Mouse (Mus musculus) ES-Bruce4 (cell line): ENCODE results near the gene Meox1.

ENCODE experiments used
- CTCF ChIP-seq: IDR thresholded peaks from one replicate; pipeline ENCODE4 v1.8.1; 2011; ENCODE audit warnings: low read depth, low read length
- EP300 ChIP-seq: IDR thresholded peaks from 2 replicates; pipeline ENCODE4 v1.6.1; 2011; ENCODE audit warnings: low read depth, low read length; ENCODE audit not compliant: insufficient read depth
- POLR2A ChIP-seq: IDR thresholded peaks from one replicate; pipeline ENCODE4 v1.8.1; 2011; ENCODE audit warnings: low read length; ENCODE audit not compliant: insufficient read depth

- no peak for TF ChIP-seq CTCF
- TF ChIP-seq POLR2A, result no peak
- TF ChIP-seq EP300, result no peak
Observed at GRCm38 (mm10) chr11:101936421-101936820, 42.2 kb upstream of the Meox1 start.
